Mouse (Mus musculus) neural tube, embryonic 14.5 days (tissue): Measurements from ENCODE around the gene Eps15. TPM values are rescaled to one million over a fixed set of nuclear protein-coding genes. Genes with fewer than 3 reads are reported as not detected.

Experiments used
- ATAC-seq: fragments of 200-750 bp; cut with Nextera tagmentation; 2 replicates; pipeline ENCODE4 v1.8.0; 2017; ENCODE audit warnings: low read depth, mild to moderate bottlenecking, moderate TSS enrichment, moderate library complexity
- H3K27ac ChIP-seq: fragments of 300-500 bp; sonication (generic); 2 replicates; pipeline ENCODE4 v1.5.1; 2014; ENCODE audit warnings: low read depth, mild to moderate bottlenecking, control low read depth, low read length, moderate library complexity, mixed read lengths
- H3K27me3 ChIP-seq: fragments of 300-500 bp; sonication (generic); 2 replicates; pipeline ENCODE4 v1.6.1; 2014; ENCODE audit warnings: low read length; ENCODE audit not compliant: control insufficient read depth, insufficient read depth
- H3K36me3 ChIP-seq: fragments of 300-500 bp; sonication (generic); 2 replicates; pipeline ENCODE4 v1.6.1; 2014; ENCODE audit warnings: low read length, mixed read lengths; ENCODE audit not compliant: control insufficient read depth, insufficient read depth
- H3K4me1 ChIP-seq: fragments of 300-500 bp; sonication (generic); 2 replicates; pipeline ENCODE4 v1.6.1; 2014; ENCODE audit warnings: low read length; ENCODE audit not compliant: control insufficient read depth, insufficient read depth
- H3K4me2 ChIP-seq: fragments of 300-500 bp; sonication (generic); 2 replicates; pipeline ENCODE4 v1.6.1; 2014; ENCODE audit warnings: mild to moderate bottlenecking, low read depth, low read length, control low read depth
- H3K4me3 ChIP-seq: fragments of 300-500 bp; sonication (generic); 2 replicates; pipeline ENCODE4 v1.5.1; 2014; ENCODE audit warnings: low read depth, low read length, control low read depth, mixed read lengths
- H3K9ac ChIP-seq: fragments of 300-500 bp; sonication (generic); replicated peaks from 2 replicates; pipeline ENCODE4 v1.6.1; 2014; ENCODE audit warnings: low read depth, mild to moderate bottlenecking, control low read depth, low read length, mixed read lengths
- H3K9me3 ChIP-seq: fragments of 300-500 bp; sonication (generic); 2 replicates; pipeline ENCODE4 v1.6.1; 2016; ENCODE audit warnings: low read length; ENCODE audit not compliant: control insufficient read depth
- WGBS: fragments of 180-500 bp; shearing (Covaris S2); extraction: QIAGEN DNeasy Blood & Tissue Kit; methylation state at CpG from one replicate; pipeline ENCODE4 v1.1.7; 2014; 5-methylcytosine and 5-hydroxymethylcytosine counted together
- polyA plus RNA-seq: library from polyadenylated mRNA; unstranded; fragments of >200 nt; fragmentation: Nextera tagmentation; extraction: Ambion mirVana; gene quantifications from 2 replicates; pipeline ENCODE4 v1.2.1, GENCODE M21; 2014

The Eps15 gene
- polyA plus RNA-seq, 1 experiment from 2014 or later, result 82.4 TPM

- H3K4me3 ChIP-seq, result no peak overlapping the region
- no peaks in the 10 kb centered on the region for H3K36me3 ChIP-seq
- no peak overlapping the region for H3K9ac ChIP-seq
- no peak overlapping the region for H3K4me2 ChIP-seq
- ATAC-seq, result no peak
- no peaks in the 10 kb centered on the region for H3K27me3 ChIP-seq
- 91% methylated on average over 1 of the region's 1 CpGs for WGBS
- H3K4me1 ChIP-seq, result no peaks in the 10 kb centered on the region
- H3K9me3 ChIP-seq, result no peaks in the 10 kb centered on the region
- H3K27ac ChIP-seq, result no peak overlapping the region
Measured at GRCm38 (mm10) chr4:109417998-109418397, 137.9 kb downstream of the Eps15 start.

DNA sequence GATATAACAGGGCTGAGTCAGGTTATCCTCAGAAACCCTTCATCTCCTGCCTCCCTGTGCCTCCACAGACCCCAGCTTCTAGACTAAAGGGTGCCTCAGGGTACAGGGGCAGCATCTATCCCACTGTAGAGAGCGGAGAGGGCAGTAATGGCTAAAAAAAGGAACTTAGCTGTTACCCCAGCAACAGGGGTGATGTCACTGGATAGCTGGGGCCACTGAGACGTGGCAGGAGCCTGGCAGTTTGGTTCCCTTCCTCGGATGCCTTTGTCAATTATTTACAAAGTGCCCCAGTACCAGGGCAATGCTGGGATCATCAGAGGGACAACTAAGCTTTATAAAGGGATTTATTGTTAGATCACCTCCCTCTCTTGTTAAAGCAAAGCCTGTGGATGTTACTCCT is 138.9 kb downstream of the Eps15 start:
- no peaks in the 10 kb centered on the region for H3K9me3 ChIP-seq
- no peak overlapping the region for H3K4me2 ChIP-seq
- ATAC-seq, result no peak
- no peak overlapping the region for H3K4me3 ChIP-seq
- no peaks in the 10 kb centered on the region for H3K4me1 ChIP-seq
- no peak overlapping the region for H3K27ac ChIP-seq
- H3K27me3 ChIP-seq, result no peaks in the 10 kb centered on the region
- no peak overlapping the region for H3K9ac ChIP-seq
- no peaks in the 10 kb centered on the region for H3K36me3 ChIP-seq
- 18% methylated on average over 3 of the region's 3 CpGs for WGBS

DNA sequence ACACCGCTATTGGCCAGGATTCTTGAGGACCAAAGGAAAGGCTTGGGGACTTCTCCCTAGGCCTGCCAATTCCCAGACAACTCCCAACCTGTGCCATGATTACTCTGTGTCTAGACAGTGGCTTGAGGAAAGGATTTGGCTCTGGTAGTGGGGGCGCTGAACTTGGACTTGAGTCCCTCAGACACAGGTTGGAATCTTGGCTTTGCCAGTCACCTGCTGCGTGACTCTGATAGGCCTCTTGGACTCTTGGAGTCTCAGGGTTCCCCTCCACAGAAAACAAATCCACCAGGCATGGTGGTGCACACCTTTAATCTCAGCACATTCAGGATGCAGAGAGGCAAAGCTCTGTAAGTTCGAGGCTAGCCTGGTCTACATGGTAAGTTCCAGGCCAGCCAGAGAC is 139.5 kb downstream of the Eps15 start:
- WGBS, result 87% methylated on average over 4 of the region's 4 CpGs
- ATAC-seq, result no peak

GRCm38 (mm10) chr4:109420138-109420795 is 140.2 kb downstream of the Eps15 start:
- H3K9ac ChIP-seq, result no peak overlapping the region
- no peaks in the 10 kb centered on the region for H3K27me3 ChIP-seq
- H3K36me3 ChIP-seq, result no peaks in the 10 kb centered on the region
- 77% methylated on average over 8 of the region's 8 CpGs for WGBS
- no peak overlapping the region for H3K4me3 ChIP-seq
- ATAC-seq, result no peak
- H3K9me3 ChIP-seq, result no peaks in the 10 kb centered on the region
- no peak overlapping the region for H3K4me2 ChIP-seq
- H3K27ac ChIP-seq, result no peak overlapping the region
- H3K4me1 ChIP-seq, result no peaks in the 10 kb centered on the region

More for the DNA sequence above, 139.5 kb downstream of the Eps15 start:
- Histone ChIP-seq H3K4me2 (no peak overlapping the region), H3K27me3 (no peaks in the 10 kb centered on the region), H3K27ac (no peak overlapping the region), H3K9me3 (no peaks in the 10 kb centered on the region), H3K36me3 (no peaks in the 10 kb centered on the region), H3K9ac (no peak overlapping the region), H3K4me1 (no peaks in the 10 kb centered on the region), H3K4me3 (no peak overlapping the region)

- no peak overlapping the region for H3K4me3 ChIP-seq
- no peak overlapping the region for H3K9ac ChIP-seq
- H3K4me2 ChIP-seq, result no peak overlapping the region
- H3K27ac ChIP-seq, result no peak overlapping the region
- H3K9me3 ChIP-seq, result no peaks in the 10 kb centered on the region
- no peaks in the 10 kb centered on the region for H3K27me3 ChIP-seq
- ATAC-seq, result no peak
- H3K36me3 ChIP-seq, result no peaks in the 10 kb centered on the region
- WGBS, result 87% methylated on average over 7 of the region's 7 CpGs
- no peaks in the 10 kb centered on the region for H3K4me1 ChIP-seq
Measured at GRCm38 (mm10) chr4:109421608-109422007, 141.5 kb downstream of the Eps15 start.

- WGBS, result 82% methylated on average over 6 of the region's 6 CpGs
- H3K4me2 ChIP-seq, result no peak overlapping the region
- H3K27me3 ChIP-seq, result no peaks in the 10 kb centered on the region
- no peak overlapping the region for H3K9ac ChIP-seq
- no peaks in the 10 kb centered on the region for H3K4me1 ChIP-seq
- H3K9me3 ChIP-seq, result no peaks in the 10 kb centered on the region
- no peaks in the 10 kb centered on the region for H3K36me3 ChIP-seq
- ATAC-seq, result no peak
- H3K27ac ChIP-seq, result no peak overlapping the region
- no peak overlapping the region for H3K4me3 ChIP-seq
Measured at GRCm38 (mm10) chr4:109422436-109422835, 142.4 kb downstream of the Eps15 start.

DNA sequence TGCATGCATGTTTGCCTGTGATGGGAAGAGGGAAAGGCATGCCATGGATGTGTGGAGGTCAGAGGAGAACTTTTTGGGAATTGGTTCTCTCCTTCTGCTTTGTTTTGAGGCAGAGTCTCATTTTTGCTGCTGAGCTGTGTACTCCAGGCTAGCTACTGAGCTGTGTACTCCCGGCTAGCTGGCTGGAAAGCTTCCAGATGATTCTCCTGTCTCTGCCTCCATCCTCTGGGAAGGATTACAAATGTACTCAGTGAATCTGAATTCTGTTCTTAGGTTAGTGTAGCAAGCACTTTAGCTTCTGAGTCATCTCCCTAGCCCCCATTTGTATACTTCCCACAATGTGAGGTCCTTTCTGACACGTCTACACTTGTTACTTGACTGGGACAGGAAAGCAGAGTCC is 143.4 kb downstream of the Eps15 start:
- H3K27ac ChIP-seq, result no peak overlapping the region
- no peak overlapping the region for H3K9ac ChIP-seq
- H3K9me3 ChIP-seq, result no peaks in the 10 kb centered on the region
- WGBS, result 75% methylated on average over 2 of the region's 2 CpGs
- H3K4me1 ChIP-seq, result no peaks in the 10 kb centered on the region
- no peaks in the 10 kb centered on the region for H3K27me3 ChIP-seq
- no peak overlapping the region for H3K4me2 ChIP-seq
- no peak for ATAC-seq
- no peak overlapping the region for H3K4me3 ChIP-seq
- no peaks in the 10 kb centered on the region for H3K36me3 ChIP-seq

DNA sequence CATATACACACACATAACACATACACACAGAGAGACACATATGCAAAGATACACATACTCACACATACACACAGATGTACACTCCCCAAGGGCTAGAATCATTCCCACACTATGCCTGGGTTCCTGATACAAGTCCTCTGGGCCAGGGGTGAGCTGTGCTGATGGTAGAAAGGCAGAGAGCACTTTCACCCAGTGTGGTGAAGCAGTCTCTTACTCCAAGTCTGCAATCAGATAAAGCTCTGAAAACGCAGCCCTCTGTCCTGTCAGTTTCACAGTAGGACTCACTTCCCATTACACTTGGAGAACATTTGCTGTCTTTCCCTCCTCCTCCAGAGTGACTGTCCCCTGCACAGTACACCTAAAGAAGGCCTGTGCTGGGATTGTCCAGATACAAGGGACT is 147.0 kb downstream of the Eps15 start:
- Histone ChIP-seq H3K27me3 (no peaks in the 10 kb centered on the region), H3K4me3 (no peak overlapping the region), H3K9ac (no peak overlapping the region), H3K4me1 (no peaks in the 10 kb centered on the region), H3K27ac (no peak overlapping the region), H3K9me3 (no peaks in the 10 kb centered on the region), H3K36me3 (no peaks in the 10 kb centered on the region), H3K4me2 (no peak overlapping the region)
- no peak for ATAC-seq
- WGBS, result 53% methylated on average over 1 of the region's 1 CpGs

- H3K9me3 ChIP-seq, result no peaks in the 10 kb centered on the region
- no peak overlapping the region for H3K27ac ChIP-seq
- H3K27me3 ChIP-seq, result no peaks in the 10 kb centered on the region
- no peaks in the 10 kb centered on the region for H3K4me1 ChIP-seq
- H3K9ac ChIP-seq, result no peak overlapping the region
- H3K36me3 ChIP-seq, result no peaks in the 10 kb centered on the region
- H3K4me3 ChIP-seq, result no peak overlapping the region
- no peak for ATAC-seq
- no peak overlapping the region for H3K4me2 ChIP-seq
- WGBS, result 95% methylated on average over 7 of the region's 7 CpGs
Measured at GRCm38 (mm10) chr4:109430250-109430649, 150.2 kb downstream of the Eps15 start.
